Mouse (Mus musculus) G1E (cell line): Measurements from ENCODE around the gene Magi2.

Experiments used
- CTCF ChIP-seq: IDR thresholded peaks from 2 replicates; pipeline ENCODE4 v1.5.1; 2012; ENCODE audit warnings: low read depth, low read length, inconsistent platforms, mixed read lengths
- GATA1 ChIP-seq: IDR thresholded peaks from 2 replicates; pipeline ENCODE4 v1.6.1; 2012; ENCODE audit warnings: borderline replicate concordance, low read length, inconsistent platforms, mixed read lengths
- GATA2 ChIP-seq: IDR thresholded peaks from 2 replicates; pipeline ENCODE4 v1.6.1; 2012; ENCODE audit warnings: low read depth, low read length, inconsistent platforms, borderline replicate concordance
- POLR2AphosphoS5 ChIP-seq: IDR thresholded peaks from 2 replicates; pipeline ENCODE4 v1.6.1; 2012; ENCODE audit warnings: low read depth, low read length, inconsistent platforms; ENCODE audit not compliant: insufficient replicate concordance
- TAL1 ChIP-seq: conservative IDR thresholded peaks from 2 replicates; pipeline ENCODE4 v1.6.1; 2012; ENCODE audit warnings: low read depth, low read length, inconsistent platforms, mixed read lengths

- TF ChIP-seq CTCF, result no peak
- no peak for TF ChIP-seq GATA1
- no peak for TF ChIP-seq TAL1
- TF ChIP-seq POLR2AphosphoS5, result no peak
- TF ChIP-seq GATA2, result no peak
These were observed 79.8 kb downstream of the Magi2 start for GRCm38 (mm10) chr5:19306656-19307055.
